ENCODE assay signal across 15 mouse cellular contexts in genomic region chr9:14203307-14203695, GRCm38 (mm10).
DNase-seq lines count a peak whose midpoint lies in the region; ATAC-seq and TF ChIP-seq lines count a peak whose summit lies in the region.
"Had no signal": no experiment of that assay in that cellular context is flagged by ENCODE, and none has a peak within 500 bp of the region (broad histone marks: within the 10 kb centered on the region; RNA-seq: fewer than 3 reads in every experiment).

No protein-coding gene starts in this region.

- no peak overlapping the region for H3K4me3 ChIP-seq in hindbrain, embryonic 16.5 days (ENCODE audit: low read length)
- no peak overlapping the region for H3K4me3 ChIP-seq in hindbrain, embryonic 13.5 days
- H3K4me3 ChIP-seq in neural tube, embryonic 13.5 days: no peak overlapping the region
- no peak overlapping the region for H3K4me3 ChIP-seq in limb, embryonic 14.5 days (replicated peaks; ENCODE audit: low read length)
- H3K4me3 ChIP-seq: forebrain, embryonic 12.5 days; liver, embryonic 13.5 days; midbrain, embryonic 15.5 days; myocyte had no signal

- ATAC-seq in hindbrain, embryonic 16.5 days: peak; percentile 32; the same call in 1 of the 2 replicates
- ATAC-seq in hindbrain, embryonic 13.5 days (ENCODE audit: low FRiP score): no peak
- ATAC-seq in neural tube, embryonic 13.5 days (ENCODE audit: low read depth): peak; percentile 38; the same call in 1 of the 2 replicates
- ATAC-seq in limb, embryonic 14.5 days (ENCODE audit: low FRiP score, low read depth): no peak
- ATAC-seq: midbrain, embryonic 15.5 days had no signal

- no peak overlapping the region for H3K9ac ChIP-seq in hindbrain, embryonic 16.5 days (ENCODE audit: low read depth, low read length)
- H3K9ac ChIP-seq in hindbrain, embryonic 13.5 days: no peak overlapping the region
- H3K9ac ChIP-seq in neural tube, embryonic 13.5 days: no peak overlapping the region
- H3K9ac ChIP-seq in limb, embryonic 14.5 days (ENCODE audit: low read depth, low read length, severe bottlenecking): no peak overlapping the region
- H3K9ac ChIP-seq: forebrain, embryonic 12.5 days; liver, embryonic 13.5 days; lung, embryonic 14.5 days; midbrain, embryonic 15.5 days had no signal

- no peaks in the 10 kb centered on the region for H3K27me3 ChIP-seq in hindbrain, embryonic 16.5 days (replicated peaks; ENCODE audit: control insufficient read depth, insufficient read depth, low read length)
- H3K27me3 ChIP-seq in hindbrain, embryonic 13.5 days: no peaks in the 10 kb centered on the region
- H3K27me3 ChIP-seq in neural tube, embryonic 13.5 days: no peaks in the 10 kb centered on the region; the same call in 1 of the 2 replicates
- H3K27me3 ChIP-seq in limb, embryonic 14.5 days (ENCODE audit: control insufficient read depth, insufficient read depth, low read length): no peaks in the 10 kb centered on the region
- H3K27me3 ChIP-seq: forebrain, embryonic 12.5 days; liver, embryonic 13.5 days; midbrain, embryonic 15.5 days had no signal

- no peaks in the 10 kb centered on the region for H3K9me3 ChIP-seq in hindbrain, embryonic 16.5 days (ENCODE audit: control insufficient read depth, low read length)
- no peaks in the 10 kb centered on the region for H3K9me3 ChIP-seq in hindbrain, embryonic 13.5 days
- no peaks in the 10 kb centered on the region for H3K9me3 ChIP-seq in neural tube, embryonic 13.5 days
- no peaks in the 10 kb centered on the region for H3K9me3 ChIP-seq in limb, embryonic 14.5 days (ENCODE audit: control insufficient read depth, low read length)
- H3K9me3 ChIP-seq: forebrain, embryonic 12.5 days; liver, embryonic 13.5 days; midbrain, embryonic 15.5 days had no signal

- no peak for DNase-seq in neural tube, embryonic 10.5 days (ENCODE audit: extremely low spot score, low spot score)
- no peak for DNase-seq in limb, embryonic 14.5 days (ENCODE audit: low spot score)
- no peak for DNase-seq in adipocyte (ENCODE audit: low spot score)
- no peak for DNase-seq in spleen, adult 18-20 months
- DNase-seq: B cell, adult 2 months; cerebellum, adult 18-20 months; liver, embryonic 13.5 days; thymus, adult 2 months had no signal

- TF ChIP-seq POLR2A in limb, embryonic 14.5 days (IDR thresholded peaks at IDR 0.05; ENCODE audit: borderline replicate concordance, extremely low read depth, insufficient read depth, insufficient read length): no peak

- H3K36me3 ChIP-seq in hindbrain, embryonic 16.5 days (ENCODE audit: control insufficient read depth, insufficient read depth, low read length): no peaks in the 10 kb centered on the region
- H3K36me3 ChIP-seq in hindbrain, embryonic 13.5 days: no peaks in the 10 kb centered on the region
- no peaks in the 10 kb centered on the region for H3K36me3 ChIP-seq in neural tube, embryonic 13.5 days
- no peaks in the 10 kb centered on the region for H3K36me3 ChIP-seq in limb, embryonic 14.5 days (ENCODE audit: control insufficient read depth, insufficient read depth, low read length)
- H3K36me3 ChIP-seq: forebrain, embryonic 12.5 days; liver, embryonic 13.5 days; midbrain, embryonic 15.5 days had no signal

- no peak overlapping the region for H3K27ac ChIP-seq in hindbrain, embryonic 16.5 days (ENCODE audit: low read depth, low read length)
- no peak overlapping the region for H3K27ac ChIP-seq in hindbrain, embryonic 13.5 days
- H3K27ac ChIP-seq in neural tube, embryonic 13.5 days (replicated peaks): peak overlapping the region; percentile 28; the same call in 1 of the 2 replicates
- H3K27ac ChIP-seq in limb, embryonic 14.5 days (replicated peaks; ENCODE audit: low read depth, low read length): peak overlapping the region; percentile 15; the same call in 1 of the 2 replicates
- H3K27ac ChIP-seq: forebrain, embryonic 12.5 days; liver, embryonic 13.5 days; midbrain, embryonic 15.5 days had no signal

- no peak overlapping the region for H3K4me2 ChIP-seq in hindbrain, embryonic 16.5 days (ENCODE audit: low read length)
- no peak overlapping the region for H3K4me2 ChIP-seq in hindbrain, embryonic 13.5 days
- no peak overlapping the region for H3K4me2 ChIP-seq in neural tube, embryonic 13.5 days
- no peak overlapping the region for H3K4me2 ChIP-seq in limb, embryonic 14.5 days (replicated peaks; ENCODE audit: low read depth, low read length, severe bottlenecking)
- H3K4me2 ChIP-seq: forebrain, embryonic 12.5 days; liver, embryonic 13.5 days; lung, embryonic 14.5 days; midbrain, embryonic 15.5 days had no signal

- WGBS in hindbrain, embryonic 16.5 days: 58% methylated on average over 2 of the region's 2 CpGs
- 74% methylated on average over 2 of the region's 2 CpGs for WGBS in hindbrain, embryonic 13.5 days
- WGBS in neural tube, embryonic 13.5 days: 76% methylated on average over 2 of the region's 2 CpGs
- WGBS in limb, embryonic 14.5 days: 17% methylated on average over 2 of the region's 2 CpGs

- peaks cover 3% of the 10 kb centered on the region; the same call in 1 of the 2 replicates for H3K4me1 ChIP-seq in hindbrain, embryonic 16.5 days (ENCODE audit: control insufficient read depth, insufficient read depth, low read depth, low read length)
- H3K4me1 ChIP-seq in hindbrain, embryonic 13.5 days (replicated peaks): 0 out of 2 replicates have a peak, but pooled peaks cover 4% of the 10 kb centered on the region
- H3K4me1 ChIP-seq in neural tube, embryonic 13.5 days (replicated peaks): peaks cover 9% of the 10 kb centered on the region; the same call in 1 of the 2 replicates
- peaks cover 43% of the 10 kb centered on the region for H3K4me1 ChIP-seq in limb, embryonic 14.5 days (ENCODE audit: control insufficient read depth, insufficient read depth, low read length)
- H3K4me1 ChIP-seq: forebrain, embryonic 12.5 days; midbrain, embryonic 15.5 days had no signal

Comparison
In these comparisons a context has a peak if more than half of its experiments do, and no peak if none do; other contexts are left out.
1. ATAC-seq: peak in hindbrain, embryonic 16.5 days (single experiment) and neural tube, embryonic 13.5 days (single experiment); none in hindbrain, embryonic 13.5 days (single experiment) and limb, embryonic 14.5 days (single experiment).
2. H3K27ac ChIP-seq: peak in neural tube, embryonic 13.5 days (single experiment) and limb, embryonic 14.5 days (single experiment); none in hindbrain, embryonic 16.5 days (single experiment) and hindbrain, embryonic 13.5 days (single experiment).